Mouse (Mus musculus): ENCODE data around the gene Slc39a13. TPM values are rescaled to one million over a fixed set of nuclear protein-coding genes. Genes with fewer than 3 reads are reported as not detected.

The Slc39a13 gene
- polyA plus RNA-seq, 1 experiment from 2014 or later, result 10.6 TPM

- Histone ChIP-seq H3K4me2 (no peak overlapping the region), H3K4me3 (replicated peaks) (no peak overlapping the region), H3K36me3 (no peaks in the 10 kb centered on the region), H3K27ac (no peak overlapping the region; the same call in 1 of the 2 replicates), H3K9ac (no peak overlapping the region), H3K27me3 (peaks cover 8% of the 10 kb centered on the region), H3K4me1 (replicated peaks) (peaks cover 38% of the 10 kb centered on the region), H3K9me3 (replicated peaks) (no peaks in the 10 kb centered on the region)
- DNase-seq (no peak), ATAC-seq (ENCODE audit: low read depth) (no peak)
- WGBS (ENCODE audit: insufficient replicate concordance), result 58% methylated on average over 8 of the region's 8 CpGs
These were observed 10.7 kb upstream of the Slc39a13 start for GRCm38 (mm10) chr2:91080784-91081513.

DNA sequence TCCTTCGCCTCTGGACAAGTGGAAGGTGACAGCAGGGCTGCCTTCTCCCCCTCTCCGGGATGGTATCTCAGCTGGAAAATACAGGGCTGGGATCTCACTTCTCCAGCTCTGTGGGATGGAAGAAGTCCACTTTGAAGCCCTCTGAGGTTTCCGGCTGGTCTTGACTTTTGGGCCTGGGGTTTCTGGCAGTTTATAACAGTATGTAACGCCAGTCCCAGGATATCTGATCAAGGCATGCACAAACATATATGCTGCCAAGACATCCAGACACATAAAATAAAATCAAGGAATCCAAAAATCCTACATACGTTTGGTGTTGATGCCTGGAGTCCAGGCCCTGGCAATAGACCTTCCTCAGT lies 8.8 kb upstream of the Slc39a13 start:
- peaks cover 7% of the 10 kb centered on the region for H3K27me3 ChIP-seq
- no peak for ATAC-seq (ENCODE audit: low read depth)
- no peak overlapping the region for H3K27ac ChIP-seq
- H3K9ac ChIP-seq, result peak overlapping the region; percentile 68
- H3K36me3 ChIP-seq, result no peaks in the 10 kb centered on the region
- peak overlapping the region; percentile 79 for H3K4me2 ChIP-seq
- DNase-seq, result no peak
- peaks cover 33% of the 10 kb centered on the region for H3K4me1 ChIP-seq (replicated peaks)
- peak overlapping the region; percentile 55 for H3K4me3 ChIP-seq (replicated peaks)
- WGBS (ENCODE audit: insufficient replicate concordance), result 18% methylated on average over 5 of the region's 5 CpGs
- H3K9me3 ChIP-seq (replicated peaks), result no peaks in the 10 kb centered on the region

- Histone ChIP-seq H3K36me3 (no peaks in the 10 kb centered on the region), H3K9ac (peak overlapping the region; percentile 68), H3K4me2 (peak overlapping the region; percentile 79), H3K9me3 (replicated peaks) (no peaks in the 10 kb centered on the region), H3K27me3 (peaks cover 7% of the 10 kb centered on the region), H3K4me1 (replicated peaks) (peaks cover 30% of the 10 kb centered on the region), H3K27ac (no peak overlapping the region), H3K4me3 (replicated peaks) (peak overlapping the region; percentile 55)
- ATAC-seq (ENCODE audit: low read depth), result peak; percentile 43
- WGBS (ENCODE audit: insufficient replicate concordance), result under 1% methylated on average over 26 of the region's 36 CpGs
- no peak for DNase-seq
These were observed 8.3 kb upstream of the Slc39a13 start for GRCm38 (mm10) chr2:91078314-91079025.

DNA sequence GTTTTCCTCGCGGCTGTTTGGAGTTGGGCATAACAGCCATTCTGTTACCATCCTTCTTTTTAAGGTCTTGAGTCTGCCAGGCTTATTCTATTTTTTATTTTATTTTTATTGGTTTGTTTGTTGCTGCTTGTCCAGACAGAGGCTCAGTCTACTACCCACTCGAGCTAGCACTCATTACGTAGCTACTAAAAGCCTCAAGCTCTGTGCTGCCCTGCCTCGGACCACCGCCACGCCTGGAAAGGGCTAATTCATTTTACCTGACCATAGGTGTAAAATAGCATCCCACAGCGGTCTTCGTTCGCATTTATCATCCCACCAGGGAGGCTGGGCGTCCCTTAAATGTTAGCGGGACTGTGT lies 7.7 kb upstream of the Slc39a13 start:
- H3K9ac ChIP-seq, result peak overlapping the region; percentile 68
- peak overlapping the region; percentile 55 for H3K4me3 ChIP-seq (replicated peaks)
- H3K36me3 ChIP-seq, result no peaks in the 10 kb centered on the region
- H3K9me3 ChIP-seq (replicated peaks), result no peaks in the 10 kb centered on the region
- no peak for ATAC-seq (ENCODE audit: low read depth)
- WGBS (ENCODE audit: insufficient replicate concordance), result 33% methylated on average over 12 of the region's 12 CpGs
- H3K27ac ChIP-seq, result no peak overlapping the region
- H3K27me3 ChIP-seq, result peaks cover 7% of the 10 kb centered on the region
- DNase-seq, result no peak
- H3K4me2 ChIP-seq, result peak overlapping the region; percentile 79
- H3K4me1 ChIP-seq (replicated peaks), result peaks cover 25% of the 10 kb centered on the region

GRCm38 (mm10) chr2:91072092-91072491 lies 1.9 kb upstream of the Slc39a13 start:
- H3K9ac ChIP-seq, result no peak overlapping the region
- 64% methylated on average over 1 of the region's 1 CpGs for WGBS (ENCODE audit: insufficient replicate concordance)
- H3K27ac ChIP-seq, result no peak overlapping the region
- H3K36me3 ChIP-seq, result peaks cover 3% of the 10 kb centered on the region
- ATAC-seq (ENCODE audit: low read depth), result no peak
- no peak overlapping the region for H3K4me3 ChIP-seq (replicated peaks)
- H3K27me3 ChIP-seq, result no peaks in the 10 kb centered on the region; the same call in 1 of the 2 replicates
- H3K4me1 ChIP-seq (replicated peaks), result peaks cover 26% of the 10 kb centered on the region
- no peak overlapping the region for H3K4me2 ChIP-seq
- DNase-seq, result no peak
- H3K9me3 ChIP-seq (replicated peaks), result no peaks in the 10 kb centered on the region

DNA sequence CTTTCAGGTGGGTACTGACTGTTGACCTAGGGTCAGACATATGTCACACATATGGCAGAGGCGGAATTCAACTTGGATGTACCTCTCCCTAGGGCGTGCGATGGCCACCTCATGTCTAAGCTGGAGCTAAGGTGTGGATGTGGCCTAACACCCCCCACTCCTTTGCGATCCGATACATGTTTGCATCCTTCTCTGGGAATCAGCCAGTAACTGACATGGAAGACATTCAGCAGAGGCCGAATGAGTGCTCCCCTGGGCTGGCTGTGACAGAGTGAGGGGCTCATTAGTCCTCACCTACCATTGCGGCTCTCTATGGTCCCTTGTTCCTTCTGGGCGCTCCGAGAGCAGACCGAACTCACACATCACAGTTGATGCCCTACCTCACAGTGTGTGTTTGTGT lies 842 bp upstream of the Slc39a13 start:
- WGBS (ENCODE audit: insufficient replicate concordance), result 83% methylated on average over 10 of the region's 10 CpGs
- DNase-seq (no peak), ATAC-seq (ENCODE audit: low read depth) (no peak)
- Histone ChIP-seq H3K27me3 (no peaks in the 10 kb centered on the region; the same call in 1 of the 2 replicates), H3K27ac (peak overlapping the region; percentile 88), H3K4me2 (peak overlapping the region; percentile 88), H3K4me1 (replicated peaks) (peaks cover 26% of the 10 kb centered on the region), H3K4me3 (replicated peaks) (peak overlapping the region; percentile 72), H3K36me3 (peaks cover 11% of the 10 kb centered on the region), H3K9me3 (replicated peaks) (no peaks in the 10 kb centered on the region), H3K9ac (peak overlapping the region; percentile 77)

DNA sequence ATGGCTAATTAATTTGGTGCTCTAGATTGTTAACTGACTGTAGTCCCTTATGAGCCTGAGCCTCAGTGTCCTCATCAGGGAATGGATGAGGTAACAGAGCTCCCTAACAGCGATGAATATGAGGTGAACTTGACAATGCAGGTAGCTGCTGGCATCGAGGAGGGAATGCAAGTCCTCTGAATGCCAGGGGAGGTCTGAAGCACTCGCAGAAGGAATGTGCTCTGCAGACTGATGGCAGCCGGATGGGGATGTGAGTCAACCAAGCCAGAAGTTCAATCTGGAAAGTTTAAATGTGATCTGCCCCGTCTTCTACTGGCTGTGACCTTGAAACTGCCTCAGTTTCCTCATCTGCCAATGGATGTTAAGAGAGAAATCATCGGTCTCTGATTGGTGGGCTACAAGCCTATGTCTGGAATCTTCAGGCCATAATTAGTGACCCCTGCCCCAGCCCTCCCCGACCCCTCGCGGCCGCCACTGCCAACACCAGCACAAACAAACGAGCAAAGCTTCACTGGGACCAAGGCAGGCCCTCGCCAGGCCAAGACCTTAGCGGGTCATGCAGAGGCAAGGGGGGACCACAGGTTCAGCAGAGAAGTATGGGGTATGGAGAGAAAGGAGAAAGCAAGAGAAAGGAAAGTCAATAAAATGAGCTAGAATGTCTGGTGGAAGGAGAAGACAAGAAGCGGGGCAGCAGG lies 764 bp downstream of the Slc39a13 start:
- WGBS (ENCODE audit: insufficient replicate concordance), result 10% methylated on average over 14 of the region's 14 CpGs
- H3K4me1 ChIP-seq (replicated peaks), result peaks cover 26% of the 10 kb centered on the region
- no peaks in the 10 kb centered on the region for H3K27me3 ChIP-seq
- peak overlapping the region; percentile 77 for H3K9ac ChIP-seq
- peak overlapping the region; percentile 88 for H3K27ac ChIP-seq
- peaks cover 19% of the 10 kb centered on the region for H3K36me3 ChIP-seq
- H3K4me2 ChIP-seq, result peak overlapping the region; percentile 88
- DNase-seq (no peak), ATAC-seq (ENCODE audit: low read depth) (peak; percentile 1; the same call in 1 of the 2 replicates)
- H3K9me3 ChIP-seq (replicated peaks), result no peaks in the 10 kb centered on the region
- H3K4me3 ChIP-seq (replicated peaks), result peak overlapping the region; percentile 72

DNA sequence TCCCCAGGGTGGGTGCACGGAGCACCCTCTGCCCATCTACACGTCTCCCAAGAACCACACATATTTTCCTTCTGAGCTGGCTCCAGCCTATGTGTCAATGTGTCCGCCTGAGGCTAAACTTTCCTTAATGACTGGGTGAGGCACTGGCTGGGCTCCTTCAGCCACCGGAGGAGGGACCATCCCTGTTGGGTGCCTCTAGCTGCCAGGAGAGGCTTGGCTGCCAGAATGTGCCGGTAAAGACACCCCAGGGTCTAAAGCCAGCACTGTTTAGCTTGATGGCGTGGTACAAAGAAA lies 1.4 kb downstream of the Slc39a13 start:
- peak overlapping the region; percentile 77 for H3K9ac ChIP-seq
- peak overlapping the region; percentile 88 for H3K4me2 ChIP-seq
- H3K27me3 ChIP-seq, result no peaks in the 10 kb centered on the region
- no peaks in the 10 kb centered on the region for H3K9me3 ChIP-seq (replicated peaks)
- H3K27ac ChIP-seq, result no peak overlapping the region
- 64% methylated on average over 6 of the region's 6 CpGs for WGBS (ENCODE audit: insufficient replicate concordance)
- H3K4me3 ChIP-seq (replicated peaks), result peak overlapping the region; percentile 72
- H3K4me1 ChIP-seq (replicated peaks), result peaks cover 26% of the 10 kb centered on the region
- DNase-seq, result no peak
- H3K36me3 ChIP-seq, result peaks cover 26% of the 10 kb centered on the region
- no peak for ATAC-seq (ENCODE audit: low read depth)

DNA sequence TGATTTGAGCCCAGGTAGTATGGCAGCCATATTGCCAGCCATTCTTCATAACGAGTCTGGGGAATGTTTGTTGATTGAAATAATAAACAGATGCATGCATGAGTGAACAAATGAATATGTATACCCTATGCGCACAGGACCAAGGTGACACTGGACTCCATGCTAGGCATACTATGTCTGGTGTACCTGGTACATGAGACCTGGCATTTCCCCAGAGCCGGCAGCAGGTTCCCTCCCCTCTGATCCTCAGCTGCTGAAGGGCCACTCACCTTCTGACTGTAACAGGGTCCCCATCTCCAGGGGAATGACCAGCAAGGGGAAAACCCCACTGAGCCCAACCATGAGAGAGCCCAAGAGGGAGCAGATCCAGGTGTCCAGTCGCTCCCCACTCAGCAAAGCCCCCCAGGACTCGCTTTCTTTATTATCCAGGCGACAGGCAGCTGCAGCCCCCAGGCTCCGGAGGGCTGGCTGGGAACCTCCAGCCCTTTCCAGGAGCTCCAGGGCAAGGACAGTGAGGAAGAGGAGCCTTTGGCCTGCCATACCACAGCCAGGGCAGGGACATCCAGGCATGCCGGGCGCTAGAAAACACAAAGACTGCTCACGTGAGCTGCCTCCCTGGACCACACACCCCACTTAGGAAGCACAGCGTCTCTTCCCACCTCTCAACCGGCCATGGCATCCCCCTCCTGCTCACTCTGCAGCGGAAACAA lies 1.9 kb downstream of the Slc39a13 start:
- Histone ChIP-seq H3K36me3 (peaks cover 31% of the 10 kb centered on the region), H3K9ac (peak overlapping the region; percentile 77; the same call in 1 of the 2 replicates), H3K27ac (no peak overlapping the region), H3K4me2 (peak overlapping the region; percentile 88), H3K27me3 (no peaks in the 10 kb centered on the region), H3K9me3 (replicated peaks) (no peaks in the 10 kb centered on the region), H3K4me3 (replicated peaks) (peak overlapping the region; percentile 72; the same call in 1 of the 2 replicates), H3K4me1 (replicated peaks) (peaks cover 26% of the 10 kb centered on the region)
- no peak for DNase-seq
- WGBS (ENCODE audit: insufficient replicate concordance), result 75% methylated on average over 13 of the region's 13 CpGs
- ATAC-seq (ENCODE audit: low read depth), result no peak

- DNase-seq, result no peak
- Histone ChIP-seq H3K36me3 (peaks cover 49% of the 10 kb centered on the region), H3K4me3 (replicated peaks) (no peak overlapping the region), H3K9ac (no peak overlapping the region), H3K27ac (no peak overlapping the region), H3K4me2 (no peak overlapping the region), H3K27me3 (no peaks in the 10 kb centered on the region), H3K9me3 (replicated peaks) (no peaks in the 10 kb centered on the region), H3K4me1 (replicated peaks) (peaks cover 36% of the 10 kb centered on the region)
- 73% methylated on average over 3 of the region's 3 CpGs for WGBS (ENCODE audit: insufficient replicate concordance)
- no peak for ATAC-seq (ENCODE audit: low read depth)
These were observed 3.8 kb downstream of the Slc39a13 start for GRCm38 (mm10) chr2:91066455-91066854.

DNA sequence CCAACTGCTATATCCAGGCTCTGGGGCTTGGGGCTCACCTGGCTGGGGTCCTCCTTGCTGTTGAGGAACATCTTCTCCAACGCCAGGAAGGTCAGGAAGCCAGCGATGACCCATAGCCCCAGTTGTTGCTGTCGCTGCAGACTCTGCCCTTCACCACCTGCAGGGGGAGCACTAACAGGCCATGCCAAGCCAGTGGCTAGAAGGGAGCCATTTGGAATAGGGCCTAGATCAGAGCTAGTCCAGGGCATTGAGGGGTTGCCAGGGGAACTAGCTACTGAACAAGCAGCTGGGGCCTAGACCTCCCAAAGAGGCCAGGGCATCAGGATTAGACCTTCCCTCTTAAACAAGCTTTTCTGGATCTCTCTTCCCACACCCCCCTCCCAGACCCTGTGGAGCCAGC lies 4.7 kb downstream of the Slc39a13 start:
- peaks cover 54% of the 10 kb centered on the region for H3K36me3 ChIP-seq
- no peak overlapping the region for H3K27ac ChIP-seq
- no peak overlapping the region for H3K4me3 ChIP-seq (replicated peaks)
- H3K27me3 ChIP-seq, result no peaks in the 10 kb centered on the region
- no peak overlapping the region for H3K4me2 ChIP-seq
- WGBS (ENCODE audit: insufficient replicate concordance), result 45% methylated on average over 3 of the region's 3 CpGs
- no peak for ATAC-seq (ENCODE audit: low read depth)
- peak; percentile 45 for DNase-seq
- no peaks in the 10 kb centered on the region for H3K9me3 ChIP-seq (replicated peaks)
- no peak overlapping the region for H3K9ac ChIP-seq
- peaks cover 37% of the 10 kb centered on the region for H3K4me1 ChIP-seq (replicated peaks)

Measured in liver, embryonic 13.5 days (tissue).